9 mouse cellular contexts compared by ENCODE assay signal in genomic region chr11:88631084-88631931, GRCm38 (mm10).
DNase-seq lines count a peak whose midpoint lies in the region; ATAC-seq and TF ChIP-seq lines count a peak whose summit lies in the region.
"Had no signal": no experiment of that assay in that cellular context is flagged by ENCODE, and none has a peak within 500 bp of the region (broad histone marks: within the 10 kb centered on the region; RNA-seq: fewer than 3 reads in every experiment).

No protein-coding gene starts in this region.

- H3K4me2 ChIP-seq in liver, embryonic 11.5 days, result no peak overlapping the region
- no peak overlapping the region for H3K4me2 ChIP-seq in liver, embryonic 15.5 days

- H3K9me3 ChIP-seq in liver, embryonic 11.5 days (ENCODE audit: control insufficient read depth, low read length), result no peaks in the 10 kb centered on the region
- H3K9me3 ChIP-seq in ES-E14 (ENCODE audit: control insufficient read depth, insufficient read depth, low read depth, low read length), result no peaks in the 10 kb centered on the region
- H3K9me3 ChIP-seq in liver, embryonic 15.5 days (replicated peaks), result no peaks in the 10 kb centered on the region

- in situ Hi-C loops in ES-E14 (cut with MboI; ENCODE audit: low sequenced_read_pairs in 2 of 2, unreplicated experiment in 2 of 2), result no loop called here

- H3K27ac ChIP-seq in liver, embryonic 11.5 days (ENCODE audit: low read depth, low read length), result no peak overlapping the region
- H3K27ac ChIP-seq in ES-E14 (ENCODE audit: insufficient read depth, low read depth, low read length, poor library complexity, severe bottlenecking), result peak overlapping the region; percentile 42; the same call in 1 of the 2 replicates
- no peak overlapping the region for H3K27ac ChIP-seq in liver, embryonic 15.5 days (replicated peaks)

- H3K4me3 ChIP-seq in liver, embryonic 11.5 days (ENCODE audit: low read depth, low read length), result no peak overlapping the region
- H3K4me3 ChIP-seq in ES-E14 (ENCODE audit: insufficient read depth in 1 of 2, low read depth in 1 of 2, low read length in 2 of 2, poor library complexity in 1 of 2, severe bottlenecking in 1 of 2), result no peak overlapping the region
- H3K4me3 ChIP-seq in liver, embryonic 15.5 days (replicated peaks), result no peak overlapping the region

- DNase-seq in embryo, embryonic 10.5 days (ENCODE audit: low spot score), result peak; percentile 42
- no peak for DNase-seq in embryo, embryonic 11 days
- no peak for DNase-seq in liver, embryonic 11.5 days (ENCODE audit: low spot score)
- DNase-seq in liver, result no peak
- no peak for DNase-seq in ES-E14 (ENCODE audit: low read depth, low spot score)
- no peak for DNase-seq in urinary bladder, postnatal 4 days (ENCODE audit: low spot score in 2 of 2)
- DNase-seq: adrenal gland, adult 2 months had no signal

- 83% methylated on average over 8 of the region's 8 CpGs for WGBS in liver, embryonic 11.5 days
- WGBS in liver, embryonic 15.5 days (ENCODE audit: insufficient replicate concordance), result 60% methylated on average over 8 of the region's 8 CpGs

- H3K36me3 ChIP-seq in liver, embryonic 11.5 days (ENCODE audit: control insufficient read depth, insufficient read depth, low read length), result no peaks in the 10 kb centered on the region
- H3K36me3 ChIP-seq in ES-E14 (ENCODE audit: control insufficient read depth, insufficient read depth, low read length, poor library complexity, severe bottlenecking), result peaks cover 11% of the 10 kb centered on the region; the same call in 1 of the 2 replicates
- no peaks in the 10 kb centered on the region for H3K36me3 ChIP-seq in liver, embryonic 15.5 days (replicated peaks)

- H3K27me3 ChIP-seq in liver, embryonic 11.5 days (replicated peaks; ENCODE audit: control insufficient read depth, insufficient read depth, low read length), result no peaks in the 10 kb centered on the region
- no peaks in the 10 kb centered on the region for H3K27me3 ChIP-seq in liver, embryonic 15.5 days

- peak; percentile 58 for ATAC-seq in liver, embryonic 11.5 days (replicated peaks; ENCODE audit: low FRiP score)
- 0 out of 2 replicates have a peak, but pooled peaks have one; percentile 28 for ATAC-seq in liver, embryonic 15.5 days (ENCODE audit: insufficient read depth)
- no peak for ATAC-seq in CD4-positive, CD25-positive, alpha-beta regulatory T cell, adult 4 months

- H3K4me1 ChIP-seq in liver, embryonic 11.5 days (replicated peaks; ENCODE audit: control insufficient read depth, insufficient read depth, low read length), result peaks cover 27% of the 10 kb centered on the region
- H3K4me1 ChIP-seq in ES-E14 (ENCODE audit: control insufficient read depth in 2 of 2, insufficient read depth in 2 of 2, low read length in 2 of 2, poor library complexity in 1 of 2), result peaks cover 16 to 35% of the 10 kb centered on the region in 2 experiments
- peaks cover 38% of the 10 kb centered on the region for H3K4me1 ChIP-seq in liver, embryonic 15.5 days (replicated peaks)

- no peak overlapping the region for H3K9ac ChIP-seq in liver, embryonic 11.5 days (ENCODE audit: low read depth, low read length)
- H3K9ac ChIP-seq in ES-E14 (ENCODE audit: insufficient read depth, low read depth, low read length, poor library complexity, severe bottlenecking), result no peak overlapping the region
- no peak overlapping the region for H3K9ac ChIP-seq in liver, embryonic 15.5 days

TF ChIP-seq in ES-E14, 5 proteins besides CTCF, POLR2A, EP300 and RAD21:
- no peak for TF ChIP-seq ZC3H11A (IDR thresholded peaks at IDR 0.05; ENCODE audit: borderline replicate concordance, low read depth, low read length)
- TF ChIP-seq ZNF384 (IDR thresholded peaks at IDR 0.05; ENCODE audit: low read depth, low read length), result peak; percentile 89
TF ChIP-seq in ES-E14: peak in this region for 1.
